Mouse (Mus musculus): ENCODE data around the gene Pde11a. TPM values are rescaled to one million over a fixed set of nuclear protein-coding genes. Genes with fewer than 3 reads are reported as not detected.
"Not testable (repeated sequence)": the region's sequence is repeated elsewhere in the genome, so short reads cannot be mapped to it uniquely, and the experiment has no call there.

The Pde11a gene
- total RNA-seq, 4 experiments from 2014 or later, result 4.6 to 5.4 (median 5.1) TPM

GRCm38 (mm10) chr2:75997726-75998125, 340.8 kb downstream of the Pde11a start:
- DNase-seq (ENCODE audit: low spot score in 2 of 2), result no peak

- no peak for DNase-seq (ENCODE audit: low spot score in 2 of 2)
Observed at GRCm38 (mm10) chr2:75994841-75995240, 343.7 kb downstream of the Pde11a start.

- no peak for DNase-seq (ENCODE audit: low spot score in 2 of 2)
Observed at GRCm38 (mm10) chr2:75991581-75992205, 346.9 kb downstream of the Pde11a start.

GRCm38 (mm10) chr2:75990885-75991539, 347.6 kb downstream of the Pde11a start:
- peak; percentile 23 to 31 for DNase-seq (ENCODE audit: low spot score in 2 of 2)

GRCm38 (mm10) chr2:75989694-75990093, 348.9 kb downstream of the Pde11a start:
- no peak for DNase-seq (ENCODE audit: low spot score in 2 of 2)

GRCm38 (mm10) chr2:75988779-75989363, 349.7 kb downstream of the Pde11a start:
- DNase-seq (ENCODE audit: low spot score in 2 of 2), result no peak

GRCm38 (mm10) chr2:75988378-75988777, 350.2 kb downstream of the Pde11a start:
- DNase-seq (ENCODE audit: low spot score in 2 of 2), result no peak

GRCm38 (mm10) chr2:75987739-75988138, 350.8 kb downstream of the Pde11a start:
- DNase-seq (ENCODE audit: low spot score in 2 of 2), result no peak

- peak in 1 of 2 experiments; percentile 64 for DNase-seq (ENCODE audit: low spot score in 2 of 2)
Observed at GRCm38 (mm10) chr2:75985124-75985523, 353.4 kb downstream of the Pde11a start.

- no peak for DNase-seq (ENCODE audit: low spot score in 2 of 2)
Observed at GRCm38 (mm10) chr2:75983847-75984246, 354.7 kb downstream of the Pde11a start.

GRCm38 (mm10) chr2:75983091-75983490, 355.5 kb downstream of the Pde11a start:
- DNase-seq (ENCODE audit: low spot score in 2 of 2), result no peak

- DNase-seq (ENCODE audit: low spot score in 2 of 2), result no peak
Observed at GRCm38 (mm10) chr2:75982626-75983025, 355.9 kb downstream of the Pde11a start.

- DNase-seq (ENCODE audit: low spot score in 2 of 2), result peak; percentile 61 to 62
Observed at GRCm38 (mm10) chr2:75981440-75982081, 357.0 kb downstream of the Pde11a start, which contains the start of gene Ttc30a1. TSS of gene Ttc30a1 (minus strand) at chr2:75981967.

- not testable (repeated sequence) for DNase-seq (ENCODE audit: low spot score in 2 of 2)
Observed at GRCm38 (mm10) chr2:75980933-75981439, 357.6 kb downstream of the Pde11a start.

GRCm38 (mm10) chr2:75977752-75978368, 360.7 kb downstream of the Pde11a start, which contains the start of gene Ttc30a2:
TSS of gene Ttc30a2 (minus strand) at chr2:75978170.
- DNase-seq (ENCODE audit: low spot score in 2 of 2), result not testable (repeated sequence)

GRCm38 (mm10) chr2:75976070-75976469, 362.5 kb downstream of the Pde11a start:
- DNase-seq (ENCODE audit: low spot score in 2 of 2), result not testable (repeated sequence)

- DNase-seq (ENCODE audit: low spot score in 2 of 2), result no peak
Observed at GRCm38 (mm10) chr2:75974131-75974530, 364.4 kb downstream of the Pde11a start.

GRCm38 (mm10) chr2:75964972-75965371, 373.6 kb downstream of the Pde11a start:
- peak; percentile 30 to 66 for DNase-seq (ENCODE audit: low spot score in 2 of 2)

- DNase-seq (ENCODE audit: low spot score in 2 of 2), result no peak
Observed at GRCm38 (mm10) chr2:75964512-75964911, 374.1 kb downstream of the Pde11a start.

GRCm38 (mm10) chr2:75964051-75964450, 374.5 kb downstream of the Pde11a start:
- no peak for DNase-seq (ENCODE audit: low spot score in 2 of 2)

GRCm38 (mm10) chr2:75963211-75963840, 375.2 kb downstream of the Pde11a start:
- no peak for DNase-seq (ENCODE audit: low spot score in 2 of 2)

All from left cerebral cortex, adult 8-10 months (tissue).